Mouse (Mus musculus) cerebellum, adult 2 months (tissue): ENCODE results near the gene Rcl1. TPM values are rescaled to one million over a fixed set of nuclear protein-coding genes. Genes with fewer than 3 reads are reported as not detected.

Experiments
- DNase-seq, 2 experiments: peaks; one replicate each; pipeline ENCODE4 v3.0.0; 2021
- H3K27ac ChIP-seq: fragments of 200-500 bp; 2 replicates; pipeline ENCODE4 v1.5.1; 2012; ENCODE audit warnings: low read length, control low read depth, inconsistent platforms; ENCODE audit not compliant: insufficient read depth
- H3K27me3 ChIP-seq: fragments of 200-500 bp; 2 replicates; pipeline ENCODE4 v1.6.1; 2012; ENCODE audit warnings: inconsistent platforms, mild to moderate bottlenecking, low read length, moderate library complexity; ENCODE audit not compliant: control insufficient read depth, insufficient read depth
- H3K4me1 ChIP-seq: fragments of 200-500 bp; 2 replicates; pipeline ENCODE4 v1.6.1; 2011; ENCODE audit warnings: low read length; ENCODE audit not compliant: control insufficient read depth, insufficient read depth
- H3K4me3 ChIP-seq: fragments of 200-500 bp; replicated peaks from 2 replicates; pipeline ENCODE3; 2011; ENCODE audit warnings: mild to moderate bottlenecking, low read depth, low read length, control low read depth; ENCODE audit not compliant: insufficient read depth
- CTCF ChIP-seq: fragments of 200-500 bp; IDR thresholded peaks from 2 replicates; pipeline ENCODE4 v1.5.1; 2011; ENCODE audit warnings: low read depth, mild to moderate bottlenecking, control low read depth, low read length, moderate library complexity, borderline replicate concordance; ENCODE audit not compliant: insufficient read depth
- POLR2A ChIP-seq: fragments of 200-500 bp; IDR thresholded peaks from 2 replicates; pipeline ENCODE4 v1.6.1; 2011; ENCODE audit warnings: low read length, control low read depth, borderline replicate concordance; ENCODE audit not compliant: insufficient read depth
- WGBS: fragments of 180-500 bp; shearing (Covaris S2); methylation state at CpG from one replicate; pipeline ENCODE4 v1.1.7; 2018; 5-methylcytosine and 5-hydroxymethylcytosine counted together
- polyA plus RNA-seq: library from polyadenylated mRNA; depleted of rRNA; stranded (reverse); fragments of >200 nt; gene quantifications from 2 replicates; pipeline ENCODE4 v1.2.3, GENCODE M21; 2012

The Rcl1 gene
- polyA plus RNA-seq, 1 experiment, result 19.6 TPM

DNA sequence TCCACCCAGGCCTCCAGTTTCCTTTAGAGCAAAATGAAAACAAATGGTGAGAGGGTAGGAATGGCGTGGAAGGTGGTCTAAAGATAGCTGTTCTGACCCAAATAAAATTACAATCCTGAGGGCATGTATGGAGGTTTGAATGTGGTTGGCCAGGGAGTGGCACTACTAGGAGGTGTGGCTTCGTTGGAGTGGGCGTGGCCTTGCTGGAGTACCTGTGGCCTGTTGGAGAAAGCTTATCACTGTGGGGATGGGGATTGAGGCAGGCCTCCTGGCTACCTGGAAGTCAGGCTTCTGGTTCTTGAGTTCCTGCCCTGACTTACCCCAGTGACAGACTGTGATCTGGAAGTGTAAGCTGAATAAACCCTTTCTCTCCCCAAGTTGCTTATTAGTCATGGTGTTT is 55.2 kb downstream of the Rcl1 start:
- DNase-seq, result no peak
- 57% methylated on average over 3 of the region's 3 CpGs for WGBS
- H3K4me3 ChIP-seq, result no peak overlapping the region
- H3K27me3 ChIP-seq, result no peaks in the 10 kb centered on the region
- H3K27ac ChIP-seq, result no peak overlapping the region
- TF ChIP-seq CTCF (no peak), POLR2A (no peak)
- no peaks in the 10 kb centered on the region for H3K4me1 ChIP-seq

DNA sequence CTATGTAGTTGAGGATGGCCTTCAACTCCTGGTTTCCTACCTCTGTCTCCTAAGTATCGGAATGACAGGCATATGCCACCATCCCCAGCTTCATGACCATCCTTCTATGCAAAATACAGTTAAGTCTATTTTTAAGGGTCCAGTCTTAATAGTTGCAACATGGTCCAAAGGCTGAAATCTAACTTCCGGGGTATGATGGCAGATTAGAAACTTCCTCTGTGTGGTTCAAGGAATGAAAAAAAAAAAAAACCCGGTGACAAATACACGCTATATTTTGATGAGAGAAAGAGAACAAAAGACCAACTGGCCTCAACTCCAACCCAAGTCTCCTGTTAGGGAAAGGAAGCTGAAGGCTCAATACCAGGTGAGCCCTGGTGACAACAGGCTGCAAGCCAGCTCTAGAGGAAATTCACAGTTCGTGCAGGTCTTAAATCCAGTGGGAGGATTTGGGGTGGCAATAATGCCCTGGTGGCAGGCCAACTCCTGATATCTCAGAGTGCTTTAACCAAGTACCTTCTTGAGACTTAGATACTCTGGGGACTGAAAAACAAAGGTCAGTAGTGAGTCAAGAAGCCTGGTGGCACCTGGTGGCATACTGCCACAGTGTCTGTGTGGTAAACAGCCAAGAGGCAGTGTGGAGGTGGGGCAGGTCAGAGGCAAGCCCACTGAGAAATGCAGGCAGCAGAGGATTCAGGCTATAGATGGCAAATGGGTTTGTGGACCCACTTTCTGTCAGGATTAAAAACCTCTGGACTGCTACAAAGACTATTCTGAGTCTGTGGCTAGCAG is 56.7 kb downstream of the Rcl1 start:
- no peaks in the 10 kb centered on the region for H3K4me1 ChIP-seq
- H3K27me3 ChIP-seq, result no peaks in the 10 kb centered on the region
- no peak overlapping the region for H3K4me3 ChIP-seq
- no peak overlapping the region for H3K27ac ChIP-seq
- TF ChIP-seq POLR2A (no peak), CTCF (no peak)
- 85% methylated on average over 5 of the region's 5 CpGs for WGBS
- DNase-seq, result no peak

- WGBS, result 85% methylated on average over 3 of the region's 3 CpGs
- H3K4me3 ChIP-seq, result no peak overlapping the region
- no peaks in the 10 kb centered on the region for H3K27me3 ChIP-seq
- TF ChIP-seq POLR2A, result no peak
- TF ChIP-seq CTCF, result no peak
- H3K4me1 ChIP-seq, result no peaks in the 10 kb centered on the region
- no peak overlapping the region for H3K27ac ChIP-seq
- DNase-seq, result no peak
Measured at GRCm38 (mm10) chr19:29158486-29158885, 57.3 kb downstream of the Rcl1 start.

GRCm38 (mm10) chr19:29163817-29164527 is 62.8 kb downstream of the Rcl1 start:
- no peaks in the 10 kb centered on the region for H3K4me1 ChIP-seq
- H3K27me3 ChIP-seq, result no peaks in the 10 kb centered on the region
- H3K4me3 ChIP-seq, result no peak overlapping the region
- TF ChIP-seq POLR2A, result no peak
- TF ChIP-seq CTCF, result no peak
- no peak overlapping the region for H3K27ac ChIP-seq
- no peak for DNase-seq
- 88% methylated on average over 4 of the region's 4 CpGs for WGBS

- Histone ChIP-seq H3K4me1 (no peaks in the 10 kb centered on the region), H3K27me3 (no peaks in the 10 kb centered on the region), H3K4me3 (no peak overlapping the region), H3K27ac (no peak overlapping the region)
- DNase-seq, result no peak
- 48% methylated on average over 7 of the region's 7 CpGs for WGBS
- TF ChIP-seq POLR2A, result no peak
- no peak for TF ChIP-seq CTCF
Measured at GRCm38 (mm10) chr19:29164528-29165166, 63.5 kb downstream of the Rcl1 start.

DNA sequence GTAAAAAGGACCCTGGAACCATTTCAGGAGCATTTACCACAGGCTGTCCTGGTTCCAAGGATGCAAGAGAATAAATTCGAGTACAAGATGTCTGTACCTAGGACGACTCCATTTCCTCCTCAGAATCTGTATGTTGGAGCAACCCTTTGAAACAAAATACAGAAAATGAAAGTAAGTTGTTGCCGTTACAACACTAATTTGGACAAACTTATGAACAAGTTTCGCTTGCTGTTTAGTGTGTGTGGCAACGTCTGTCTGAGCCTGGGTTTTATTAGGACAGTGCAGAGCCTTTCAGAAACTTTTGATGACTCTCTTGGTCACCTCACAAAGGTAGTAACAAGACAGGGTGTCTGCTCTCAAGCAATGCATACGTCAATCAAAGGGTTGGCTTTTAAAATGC is 66.8 kb downstream of the Rcl1 start:
- TF ChIP-seq POLR2A, result no peak
- TF ChIP-seq CTCF, result no peak
- 79% methylated on average over 6 of the region's 6 CpGs for WGBS
- H3K27me3 ChIP-seq, result no peaks in the 10 kb centered on the region
- DNase-seq, result no peak
- H3K4me3 ChIP-seq, result no peak overlapping the region
- no peaks in the 10 kb centered on the region for H3K4me1 ChIP-seq
- H3K27ac ChIP-seq, result no peak overlapping the region

GRCm38 (mm10) chr19:29180336-29180735 is 79.2 kb downstream of the Rcl1 start:
- TF ChIP-seq POLR2A (no peak), CTCF (no peak)
- no peak overlapping the region for H3K4me3 ChIP-seq
- no peak for DNase-seq
- 89% methylated on average over 4 of the region's 4 CpGs for WGBS
- no peaks in the 10 kb centered on the region for H3K4me1 ChIP-seq
- H3K27ac ChIP-seq, result no peak overlapping the region
- H3K27me3 ChIP-seq, result no peaks in the 10 kb centered on the region
